In genomic region chr17:79746146-79746591, GRCm38 (mm10) we compare ENCODE assay signal across 9 mouse cellular contexts. TPM values are rescaled to one million over a fixed set of nuclear protein-coding genes. Genes with fewer than 3 reads are reported as not detected.
A peak's percentile ranks its signal among the peaks of the same experiment; 100 is the strongest.
DNase-seq lines count a peak whose midpoint lies in the region.
"Had no signal": no experiment of that assay in that cellular context is flagged by ENCODE, and none has a peak within 500 bp of the region (broad histone marks: within the 10 kb centered on the region; RNA-seq: fewer than 3 reads in every experiment).

No protein-coding gene starts in this region.

- DNase-seq in adrenal gland, adult 2 months = peak; percentile 52
- no peak for DNase-seq in adrenal gland, adult 18-20 months (ENCODE audit: low spot score in 2 of 2)
- peak; percentile 41 for DNase-seq in retina, embryonic 14.5 days (ENCODE audit: low spot score)
- no peak for DNase-seq in retina, postnatal 1 day
- DNase-seq in kidney, postnatal 10 days = peak; percentile 38
- no peak for DNase-seq in spleen, postnatal 10 days (ENCODE audit: low spot score in 2 of 2)
- DNase-seq in thymus, postnatal 25 days = no peak
- no peak for DNase-seq in gastrocnemius, postnatal 25 days

RNA-seq across cellular contexts. Expression of gene Cyp1b1, which starts 31.3 kb away (rescaled TPM):
- 10 to 100 TPM; 29.6 to 46.6 TPM for total RNA-seq in adrenal gland, adult 2 months (2021)
- 34.6 and 43.2 TPM in 2 replicates for polyA plus RNA-seq in adrenal gland, adult 2 months (2012; rRNA removed)
- total RNA-seq in adrenal gland, adult 18-20 months (2021) = 10 to 100 TPM; 28.1 to 39.5 TPM
- total RNA-seq in gastrocnemius, postnatal 25 days (2021) = under 1 TPM; 0.27 to 0.54 TPM
- total RNA-seq: neutrophil, adult 5-6 weeks had no signal

Comparison
In these comparisons a context has a peak if more than half of its experiments do, and no peak if none do; other contexts are left out.
1. DNase-seq: peak in adrenal gland, adult 2 months (single experiment), retina, embryonic 14.5 days (single experiment) and kidney, postnatal 10 days (single experiment); none in adrenal gland, adult 18-20 months (0 of 2), retina, postnatal 1 day (single experiment), spleen, postnatal 10 days (0 of 2), thymus, postnatal 25 days (single experiment) and gastrocnemius, postnatal 25 days (single experiment).
2. RNA of gene Cyp1b1, which starts 31.3 kb away (total RNA-seq): 29.6 to 46.6 TPM in adrenal gland, adult 2 months and 28.1 to 39.5 TPM in adrenal gland, adult 18-20 months; 0.27 to 0.54 TPM in gastrocnemius, postnatal 25 days; every median in the first group is over 10 times any median in the second.